Mouse (Mus musculus): ENCODE measurements at regions not wholly inside any gene's neighbourhood (a gene's known extent, or its start where the extent isn't known, plus 50 kb on each side); places are given as distances from the start of the nearest gene placed in this dataset.
A peak's percentile ranks its signal among the peaks of the same experiment; 100 is the strongest.

GRCm38 (mm10) chr10:118629360-118630040 lies 188.7 kb downstream of the Ifng start:
- DNase-seq, result peak; percentile 71 to 89

GRCm38 (mm10) chr10:118631786-118632185 lies 190.9 kb downstream of the Ifng start:
- no peak for DNase-seq

GRCm38 (mm10) chr10:118632187-118632586 lies 191.3 kb downstream of the Ifng start:
- DNase-seq, result no peak

GRCm38 (mm10) chr10:118633429-118633828 lies 192.6 kb downstream of the Ifng start:
- DNase-seq, result no peak

- no peak for DNase-seq
Observed at GRCm38 (mm10) chr10:118639097-118639496, 198.3 kb downstream of the Ifng start.

GRCm38 (mm10) chr10:118640121-118640809 lies 199.4 kb downstream of the Ifng start:
- DNase-seq, result no peak

- no peak for DNase-seq
Observed at GRCm38 (mm10) chr10:118640810-118641427, 200.1 kb downstream of the Ifng start.

GRCm38 (mm10) chr10:118643622-118644021 lies 202.8 kb downstream of the Ifng start:
- no peak for DNase-seq

GRCm38 (mm10) chr10:118648111-118648510 lies 207.3 kb downstream of the Ifng start:
- no peak for DNase-seq

GRCm38 (mm10) chr10:118656561-118656960 lies 213.4 kb downstream of the Dyrk2 start:
- DNase-seq, result no peak

- DNase-seq, result no peak
Observed at GRCm38 (mm10) chr10:118666009-118666408, 204.0 kb downstream of the Dyrk2 start.

- peak; percentile 27 to 67 for DNase-seq
Observed at GRCm38 (mm10) chr10:118675816-118676465, 194.1 kb downstream of the Dyrk2 start.

GRCm38 (mm10) chr10:118678750-118679418 lies 191.1 kb downstream of the Dyrk2 start:
- no peak for DNase-seq

GRCm38 (mm10) chr10:118679507-118679906 lies 190.5 kb downstream of the Dyrk2 start:
- no peak for DNase-seq

- DNase-seq, result no peak
Observed at GRCm38 (mm10) chr10:118680896-118681295, 189.1 kb downstream of the Dyrk2 start.

- DNase-seq, result no peak
Observed at GRCm38 (mm10) chr10:118683356-118683755, 186.7 kb downstream of the Dyrk2 start.

GRCm38 (mm10) chr10:118699292-118699691 lies 170.7 kb downstream of the Dyrk2 start:
- DNase-seq, result no peak

GRCm38 (mm10) chr10:118700115-118700514 lies 169.9 kb downstream of the Dyrk2 start:
- no peak for DNase-seq

- no peak for DNase-seq
Observed at GRCm38 (mm10) chr10:118706020-118706419, 164.0 kb downstream of the Dyrk2 start.

- DNase-seq, result no peak
Observed at GRCm38 (mm10) chr10:118709718-118710117, 160.3 kb downstream of the Dyrk2 start.

- DNase-seq, result no peak
Observed at GRCm38 (mm10) chr10:118711529-118711928, 158.5 kb downstream of the Dyrk2 start.

- DNase-seq, result no peak
Observed at GRCm38 (mm10) chr10:118711951-118712350, 158.1 kb downstream of the Dyrk2 start.

GRCm38 (mm10) chr10:118712951-118713350 lies 157.1 kb downstream of the Dyrk2 start:
- no peak for DNase-seq

Measured in kidney, postnatal 25 days (tissue).